Mouse (Mus musculus) CH12.LX (cell line): ENCODE measurements around the gene Bcl2a1c.

Source experiments
- BHLHE40 ChIP-seq: IDR thresholded peaks from 2 replicates; pipeline ENCODE4 v1.6.1; 2011; ENCODE audit warnings: mild to moderate bottlenecking, low read depth, low read length, improper control_type of control experiment
- CTCF ChIP-seq, 2 experiments: IDR thresholded peaks in 1 of 2; conservative IDR thresholded peaks in 1 of 2; 2 replicates each; pipeline ENCODE4 v1.5.1; 2011 to 2012; ENCODE audit warnings: low read depth in 2 of 2, low read length in 2 of 2, improper control_type of control experiment in 1 of 2, inconsistent platforms in 1 of 2, mild to moderate bottlenecking in 1 of 2, moderate library complexity in 1 of 2
- EP300 ChIP-seq: IDR thresholded peaks from 2 replicates; pipeline ENCODE4 v1.6.1; 2011; ENCODE audit warnings: low read length, improper control_type of control experiment
- HCFC1 ChIP-seq: IDR thresholded peaks from 2 replicates; pipeline ENCODE4 v1.6.1; 2012; ENCODE audit warnings: low read depth, mild to moderate bottlenecking, inconsistent platforms, low read length, improper control_type of control experiment
- MAX ChIP-seq: IDR thresholded peaks from 2 replicates; pipeline ENCODE4 v1.6.1; 2011; ENCODE audit warnings: low read length, improper control_type of control experiment
- POLR2AphosphoS2 ChIP-seq: IDR thresholded peaks from 2 replicates; pipeline ENCODE4 v1.6.1; 2011; ENCODE audit warnings: low read depth, low read length, improper control_type of control experiment
- RAD21 ChIP-seq: IDR thresholded peaks from 2 replicates; pipeline ENCODE4 v1.6.1; 2011; ENCODE audit warnings: low read depth, mild to moderate bottlenecking, low read length, improper control_type of control experiment, moderate library complexity
- SIN3A ChIP-seq: IDR thresholded peaks from 2 replicates; pipeline ENCODE4 v1.6.1; 2012; ENCODE audit warnings: low read length, improper control_type of control experiment, inconsistent platforms

DNA sequence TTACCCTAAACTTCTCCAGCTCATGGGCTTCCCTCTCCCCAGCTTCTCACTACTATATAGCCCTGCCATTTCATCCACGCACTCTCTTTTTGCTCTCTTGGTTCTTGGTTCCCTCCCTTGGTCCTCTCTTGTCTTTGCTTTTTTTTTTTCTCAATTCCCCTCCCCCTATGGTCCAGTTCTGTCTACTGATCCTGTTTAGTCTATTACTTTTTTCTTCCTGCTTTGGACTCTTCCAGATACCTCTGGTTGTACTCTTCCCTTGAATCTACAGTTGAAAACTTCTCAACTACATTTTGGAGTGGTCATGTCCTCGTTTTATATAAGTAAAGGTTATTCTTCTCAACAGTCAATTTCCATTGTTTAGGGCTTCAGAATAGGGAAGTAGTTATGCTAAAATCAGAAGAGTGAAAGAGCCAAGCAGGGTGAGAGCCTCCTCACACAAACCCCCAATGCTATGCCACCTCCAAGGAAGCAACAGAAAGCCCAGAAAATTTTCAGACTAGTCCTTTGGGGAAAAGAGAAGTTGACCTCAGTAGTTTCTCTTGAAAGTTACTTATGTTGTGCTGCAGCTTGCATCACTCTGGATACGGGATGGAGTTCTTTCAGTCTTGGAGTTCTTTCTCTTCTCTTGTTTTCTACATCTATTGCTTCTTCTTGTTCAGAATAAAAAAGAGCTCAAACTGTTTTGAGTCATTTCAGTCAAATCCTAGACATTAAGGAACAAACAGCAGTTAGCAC lies 3.8 kb upstream of the Bcl2a1c start:
- TF ChIP-seq EP300 = 0 out of 2 replicates have a peak, but pooled peaks have one; percentile 11
- TF ChIP-seq RAD21 = no peak
- no peak for TF ChIP-seq HCFC1
- no peak for TF ChIP-seq POLR2AphosphoS2
- TF ChIP-seq MAX = no peak
- TF ChIP-seq BHLHE40 = no peak
- no peak for TF ChIP-seq CTCF (conservative IDR thresholded peaks at IDR 0.05 in 1 of 2, IDR thresholded peaks at IDR 0.05 in 1 of 2; ENCODE audit: low read depth in 2 of 2, low read length in 2 of 2)
- TF ChIP-seq SIN3A = 0 out of 2 replicates have a peak, but pooled peaks have one; percentile 27
